Mouse (Mus musculus) bone marrow, adult 2 months (tissue): ENCODE results near the gene Zfp692.

ENCODE experiments used
- CTCF ChIP-seq: fragments of 200-500 bp; IDR thresholded peaks from 2 replicates; pipeline ENCODE4 v1.5.1; 2011; ENCODE audit warnings: low read length, control low read depth; ENCODE audit not compliant: control insufficient read depth, insufficient read depth
- POLR2A ChIP-seq: fragments of 200-500 bp; IDR thresholded peaks from 2 replicates; pipeline ENCODE4 v1.6.1; 2011; ENCODE audit warnings: low read depth, mild to moderate bottlenecking, control low read depth, low read length, borderline replicate concordance; ENCODE audit not compliant: control insufficient read depth

DNA sequence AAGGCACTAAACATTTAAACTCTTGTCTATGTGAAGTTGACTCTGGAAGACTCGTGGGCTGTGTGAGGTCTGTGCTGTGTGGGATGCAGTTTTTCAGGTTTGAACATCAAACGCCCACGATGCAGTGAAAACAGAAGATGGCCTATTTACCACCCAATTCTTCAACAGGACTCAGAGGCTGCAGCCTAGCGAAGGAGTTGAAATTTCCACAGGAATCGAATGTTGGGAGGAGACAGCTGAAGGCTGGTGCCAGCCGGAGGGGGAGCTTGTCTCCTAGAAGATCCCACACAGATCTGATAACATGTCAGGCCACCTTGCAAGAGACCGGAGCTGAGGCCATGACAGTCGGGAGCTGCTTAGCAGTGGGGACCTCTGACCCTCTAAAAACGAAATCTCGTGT lies 47.6 kb downstream of the Zfp692 start:
- TF ChIP-seq CTCF: no peak
- TF ChIP-seq POLR2A: no peak
